Mouse (Mus musculus) MEL (cell line): Measurements from ENCODE around the gene Cog3. TPM values are rescaled to one million over a fixed set of nuclear protein-coding genes. Genes with fewer than 3 reads are reported as not detected.

Experiments
- DNase-seq: peaks from one replicate; pipeline ENCODE4 v3.0.0; 2011; ENCODE audit warnings: low read depth, low spot score
- H3K27ac ChIP-seq: 2 replicates; pipeline ENCODE4 v1.5.1; 2012; ENCODE audit warnings: low read depth, mild to moderate bottlenecking, control low read depth, low read length, moderate library complexity; ENCODE audit not compliant: control insufficient read depth
- H3K27me3 ChIP-seq, 2 experiments: fragments of 150-350 bp in 1 of 2; sonication (generic) in 1 of 2; 2 replicates each; pipeline ENCODE4 v1.6.1; 2012; ENCODE audit warnings: low read length in 2 of 2, mild to moderate bottlenecking in 2 of 2, improper control_type of control experiment in 1 of 2, moderate library complexity in 1 of 2; ENCODE audit not compliant: insufficient read depth in 2 of 2, control insufficient read depth in 1 of 2
- H3K36me3 ChIP-seq, 2 experiments: 2 replicates each; pipeline ENCODE4 v1.6.1; 2012 to 2014; ENCODE audit warnings: low read length in 2 of 2, improper control_type of control experiment in 1 of 2, inconsistent platforms in 1 of 2, mild to moderate bottlenecking in 1 of 2; ENCODE audit not compliant: insufficient read depth in 2 of 2, control insufficient read depth in 1 of 2
- H3K4me1 ChIP-seq, 2 experiments: fragments of 150-350 bp in 1 of 2; sonication (generic) in 1 of 2; 2 replicates each; pipeline ENCODE4 v1.6.1; 2012; ENCODE audit warnings: low read length in 2 of 2, improper control_type of control experiment in 1 of 2, mild to moderate bottlenecking in 1 of 2; ENCODE audit not compliant: insufficient read depth in 2 of 2, control insufficient read depth in 1 of 2
- H3K4me3 ChIP-seq, 2 experiments: fragments of 150-350 bp in 1 of 2; sonication (generic) in 1 of 2; 2 replicates each; pipeline ENCODE4 v1.5.1; 2012; ENCODE audit warnings: low read depth in 2 of 2, low read length in 2 of 2, mild to moderate bottlenecking in 2 of 2, moderate library complexity in 2 of 2, control low read depth in 1 of 2, improper control_type of control experiment in 1 of 2; ENCODE audit not compliant: control insufficient read depth in 1 of 2, insufficient read depth in 1 of 2
- H3K79me2 ChIP-seq: 2 replicates; pipeline ENCODE4 v1.6.1; 2012; ENCODE audit warnings: mild to moderate bottlenecking, low read length, moderate library complexity; ENCODE audit not compliant: control insufficient read depth, poor library complexity, insufficient read depth
- H3K9ac ChIP-seq: 2 replicates; pipeline ENCODE4 v1.6.1; 2012; ENCODE audit warnings: low read depth, mild to moderate bottlenecking, control low read depth, low read length, moderate library complexity; ENCODE audit not compliant: control insufficient read depth, poor library complexity, severe bottlenecking
- H3K9me3 ChIP-seq: fragments of 150-350 bp; sonication (generic); replicated peaks from 2 replicates; pipeline ENCODE4 v1.6.1; 2012; ENCODE audit warnings: mild to moderate bottlenecking, low read length, improper control_type of control experiment, moderate library complexity; ENCODE audit not compliant: insufficient read depth
- BHLHE40 ChIP-seq: IDR thresholded peaks from 2 replicates; pipeline ENCODE4 v1.6.1; 2012; ENCODE audit warnings: low read depth, mild to moderate bottlenecking, inconsistent platforms, low read length, improper control_type of control experiment, borderline replicate concordance
- CHD1 ChIP-seq: IDR thresholded peaks from 2 replicates; pipeline ENCODE4 v1.6.1; 2012; ENCODE audit warnings: low read depth, mild to moderate bottlenecking, inconsistent platforms, low read length, improper control_type of control experiment
- CHD2 ChIP-seq: IDR thresholded peaks from 2 replicates; pipeline ENCODE4 v1.6.1; 2011; ENCODE audit warnings: low read length, improper control_type of control experiment
- CTCF ChIP-seq, 3 experiments: IDR thresholded peaks in 2 of 3; conservative IDR thresholded peaks in 1 of 3; 2 replicates each; pipeline ENCODE4 v1.5.1; 2011 to 2012; ENCODE audit warnings: low read length in 3 of 3, low read depth in 2 of 3, mild to moderate bottlenecking in 2 of 3, improper control_type of control experiment in 1 of 3, inconsistent platforms in 1 of 3, mixed read lengths in 1 of 3, moderate library complexity in 1 of 3; ENCODE audit not compliant: control insufficient read depth in 1 of 3, insufficient read depth in 1 of 3, poor library complexity in 1 of 3, severe bottlenecking in 1 of 3
- E2F4 ChIP-seq: IDR thresholded peaks from 2 replicates; pipeline ENCODE4 v1.6.1; 2011; ENCODE audit warnings: low read depth, low read length, improper control_type of control experiment, borderline replicate concordance
- ELF1 ChIP-seq: IDR thresholded peaks from 2 replicates; pipeline ENCODE4 v1.6.1; 2014; ENCODE audit warnings: low read depth, mild to moderate bottlenecking, inconsistent platforms, low read length, improper control_type of control experiment, moderate library complexity
- GABPA ChIP-seq: IDR thresholded peaks from 2 replicates; pipeline ENCODE4 v1.6.1; 2012; ENCODE audit warnings: low read depth, mild to moderate bottlenecking, inconsistent platforms, low read length, improper control_type of control experiment, moderate library complexity
- HCFC1 ChIP-seq: IDR thresholded peaks from 2 replicates; pipeline ENCODE4 v1.6.1; 2012; ENCODE audit warnings: low read depth, mild to moderate bottlenecking, inconsistent platforms, low read length, improper control_type of control experiment, moderate library complexity
- JUND ChIP-seq: IDR thresholded peaks from 2 replicates; pipeline ENCODE4 v1.6.1; 2011; ENCODE audit warnings: low read depth, mild to moderate bottlenecking, improper control_type of control experiment, low read length
- MAFK ChIP-seq: IDR thresholded peaks from 2 replicates; pipeline ENCODE4 v1.6.1; 2011; ENCODE audit warnings: low read depth, mild to moderate bottlenecking, low read length, improper control_type of control experiment, borderline replicate concordance
- MYB ChIP-seq: IDR thresholded peaks from 2 replicates; pipeline ENCODE4 v1.6.1; 2011; ENCODE audit warnings: mild to moderate bottlenecking, low read depth, low read length, improper control_type of control experiment
- NELFE ChIP-seq: IDR thresholded peaks from 2 replicates; pipeline ENCODE4 v1.6.1; 2011; ENCODE audit warnings: low read depth, low read length, improper control_type of control experiment
- POLR2AphosphoS2 ChIP-seq: IDR thresholded peaks from 2 replicates; pipeline ENCODE4 v1.6.1; 2011; ENCODE audit warnings: low read length, improper control_type of control experiment
- POLR2AphosphoS5 ChIP-seq: IDR thresholded peaks from 2 replicates; pipeline ENCODE4 v1.6.1; 2012; ENCODE audit warnings: low read depth, borderline replicate concordance, mild to moderate bottlenecking, inconsistent platforms, low read length, moderate library complexity, mixed read lengths
- RAD21 ChIP-seq: IDR thresholded peaks from 2 replicates; pipeline ENCODE4 v1.6.1; 2011; ENCODE audit warnings: mild to moderate bottlenecking, low read depth, low read length, improper control_type of control experiment
- RCOR1 ChIP-seq: IDR thresholded peaks from 2 replicates; pipeline ENCODE4 v1.6.1; 2012; ENCODE audit warnings: low read depth, mild to moderate bottlenecking, inconsistent platforms, low read length, improper control_type of control experiment
- SIN3A ChIP-seq: IDR thresholded peaks from 2 replicates; pipeline ENCODE4 v1.6.1; 2012; ENCODE audit warnings: low read length, improper control_type of control experiment, inconsistent platforms
- SMC3 ChIP-seq: IDR thresholded peaks from 2 replicates; pipeline ENCODE4 v1.6.1; 2011; ENCODE audit warnings: low read depth, low read length, improper control_type of control experiment
- TBP ChIP-seq: IDR thresholded peaks from 2 replicates; pipeline ENCODE4 v1.8.0; 2011; ENCODE audit warnings: low read depth, low read length, improper control_type of control experiment
- TCF12 ChIP-seq: IDR thresholded peaks from 2 replicates; pipeline ENCODE4 v1.6.1; 2014; ENCODE audit warnings: low read depth, mild to moderate bottlenecking, inconsistent platforms, low read length, improper control_type of control experiment, moderate library complexity
- UBTF ChIP-seq: IDR thresholded peaks from 2 replicates; pipeline ENCODE4 v1.6.1; 2012; ENCODE audit warnings: low read depth, mild to moderate bottlenecking, inconsistent platforms, low read length, improper control_type of control experiment, moderate library complexity, borderline replicate concordance; ENCODE audit not compliant: insufficient read depth
- USF1 ChIP-seq: IDR thresholded peaks from 2 replicates; pipeline ENCODE4 v1.6.1; 2014; ENCODE audit warnings: low read depth, mild to moderate bottlenecking, inconsistent platforms, low read length, improper control_type of control experiment, moderate library complexity
- ZC3H11A ChIP-seq: IDR thresholded peaks from 2 replicates; pipeline ENCODE4 v1.6.1; 2012; ENCODE audit warnings: low read depth, mild to moderate bottlenecking, inconsistent platforms, low read length, improper control_type of control experiment
- ZKSCAN1 ChIP-seq: IDR thresholded peaks from 2 replicates; pipeline ENCODE4 v1.6.1; 2012; ENCODE audit warnings: low read depth, mild to moderate bottlenecking, inconsistent platforms, low read length, improper control_type of control experiment, moderate library complexity
- ZNF384 ChIP-seq: IDR thresholded peaks from 2 replicates; pipeline ENCODE4 v1.6.1; 2012; ENCODE audit warnings: low read depth, mild to moderate bottlenecking, inconsistent platforms, low read length, improper control_type of control experiment
- polyA plus RNA-seq, 2 experiments: library from polyadenylated mRNA; stranded (reverse) in 1 of 2; unstranded in 1 of 2; fragments of >175 nt in 1 of 2; fragments of >200 nt in 1 of 2; gene quantifications; 2 replicates each; pipeline versions ENCODE4 v1.2.1 to v1.2.4; 2012; ENCODE audit warnings: low replicate concordance in 2 of 2, low read depth in 1 of 2; ENCODE audit not compliant: insufficient read length in 2 of 2, insufficient read depth in 1 of 2, missing spikeins in 1 of 2
- total RNA-seq: library from RNA; depleted of rRNA; stranded (reverse); fragments of 300-350 nt; gene quantifications from 2 replicates; pipeline ENCODE4 v1.2.3, GENCODE M21; 2012

The Cog3 gene
- total and polyA plus RNA-seq, 3 experiments = 15.3 to 46.1 (median 16.7) TPM

DNA sequence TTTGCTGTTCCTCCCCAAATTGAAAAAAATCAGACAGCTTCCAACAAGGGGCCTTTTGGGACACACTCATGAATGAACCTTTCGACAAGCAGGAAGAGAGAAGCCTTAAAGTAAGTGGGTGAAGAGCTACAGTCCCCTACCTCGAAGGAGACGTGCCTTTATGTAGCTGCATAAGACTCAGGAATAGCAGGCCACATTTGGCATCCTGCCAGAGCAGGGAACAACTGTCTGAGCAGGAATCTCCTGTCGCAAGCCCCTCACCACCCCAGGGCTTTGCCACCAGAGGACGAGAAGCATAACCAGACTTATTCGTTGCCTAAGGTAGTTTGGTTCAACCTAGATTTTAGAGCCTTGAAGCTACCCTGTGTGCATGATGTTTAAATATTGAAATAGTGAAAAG is 78.0 kb downstream of the Cog3 start:
- Histone ChIP-seq H3K4me1 (no peaks in the 10 kb centered on the region), H3K4me3 (no peak overlapping the region), H3K79me2 (no peaks in the 10 kb centered on the region), H3K27me3 (peaks cover 0 to 4% of the 10 kb centered on the region in 2 experiments; a peak in 3 of 4 replicates), H3K27ac (no peak overlapping the region), H3K9me3 (no peaks in the 10 kb centered on the region), H3K36me3 (no peaks in the 10 kb centered on the region), H3K9ac (no peak overlapping the region)
- no peak for DNase-seq
- TF ChIP-seq GABPA (no peak), RCOR1 (no peak), USF1 (no peak), NELFE (no peak), ELF1 (no peak), HCFC1 (no peak), CTCF (IDR thresholded peaks at IDR 0.05 in 2 of 3, conservative IDR thresholded peaks at IDR 0.05 in 1 of 3; ENCODE audit: control insufficient read depth in 1 of 3, insufficient read depth in 1 of 3, low read depth in 2 of 3, low read length in 3 of 3, poor library complexity in 1 of 3, severe bottlenecking in 1 of 3) (no peak), JUND (no peak), MYB (no peak), ZKSCAN1 (no peak), E2F4 (no peak), UBTF (no peak), SIN3A (no peak), MAFK (no peak), POLR2AphosphoS2 (no peak), BHLHE40 (no peak), ZNF384 (no peak), POLR2AphosphoS5 (no peak), CHD1 (no peak), CHD2 (no peak)

GRCm38 (mm10) chr14:75669085-75669645 is 85.2 kb downstream of the Cog3 start:
- no peaks in the 10 kb centered on the region for H3K4me1 ChIP-seq
- H3K27ac ChIP-seq = no peak overlapping the region
- H3K79me2 ChIP-seq = no peaks in the 10 kb centered on the region
- DNase-seq = peak; percentile 51
- peaks cover 0 to 3% of the 10 kb centered on the region in 2 experiments; a peak in 2 of 4 replicates for H3K27me3 ChIP-seq
- H3K9me3 ChIP-seq = no peaks in the 10 kb centered on the region
- TF ChIP-seq RAD21 = peak; percentile 62
- TF ChIP-seq TBP = no peak
- peak; percentile 52 for TF ChIP-seq SMC3
- peak; percentile 13 to 55 (median 47); a peak in 5 of 6 replicates for TF ChIP-seq CTCF (IDR thresholded peaks at IDR 0.05 in 2 of 3, conservative IDR thresholded peaks at IDR 0.05 in 1 of 3; ENCODE audit: control insufficient read depth in 1 of 3, insufficient read depth in 1 of 3, low read depth in 2 of 3, low read length in 3 of 3, poor library complexity in 1 of 3, severe bottlenecking in 1 of 3)
- TF ChIP-seq ZC3H11A = peak; percentile 37
- no peak for TF ChIP-seq TCF12
- TF ChIP-seq POLR2AphosphoS2 = no peak
- TF ChIP-seq ELF1 = no peak
- no peak overlapping the region for H3K9ac ChIP-seq
- no peak overlapping the region for H3K4me3 ChIP-seq
- H3K36me3 ChIP-seq = no peaks in the 10 kb centered on the region
